Mouse (Mus musculus) midbrain, embryonic 13.5 days (tissue): ENCODE measurements around the gene Spata13. TPM values are rescaled to one million over a fixed set of nuclear protein-coding genes. Genes with fewer than 3 reads are reported as not detected.

Source experiments
- ATAC-seq: fragments of 200-750 bp; cut with Nextera tagmentation; 2 replicates; pipeline ENCODE4 v1.8.0; 2017; ENCODE audit warnings: mild to moderate bottlenecking, moderate TSS enrichment, moderate library complexity
- H3K27ac ChIP-seq: fragments of 300-500 bp; sonication (generic); 2 replicates; pipeline ENCODE4 v1.5.1; 2015; ENCODE audit warnings: inconsistent platforms, mild to moderate bottlenecking, moderate library complexity
- H3K27me3 ChIP-seq: fragments of 300-500 bp; sonication (generic); 2 replicates; pipeline ENCODE4 v1.6.1; 2015; ENCODE audit warnings: mild to moderate bottlenecking, inconsistent platforms
- H3K36me3 ChIP-seq: fragments of 300-500 bp; sonication (generic); 2 replicates; pipeline ENCODE4 v1.6.1; 2015; ENCODE audit warnings: mild to moderate bottlenecking, inconsistent platforms
- H3K4me1 ChIP-seq: fragments of 300-500 bp; sonication (generic); replicated peaks from 2 replicates; pipeline ENCODE4 v1.6.1; 2015; ENCODE audit warnings: inconsistent platforms
- H3K4me2 ChIP-seq: fragments of 300-500 bp; sonication (generic); replicated peaks from 2 replicates; pipeline ENCODE4 v1.6.1; 2015; ENCODE audit warnings: moderate library complexity, mild to moderate bottlenecking, inconsistent platforms
- H3K4me3 ChIP-seq: fragments of 300-500 bp; sonication (generic); replicated peaks from 2 replicates; pipeline ENCODE4 v1.5.1; 2015; ENCODE audit warnings: mild to moderate bottlenecking, inconsistent platforms
- H3K9ac ChIP-seq: fragments of 300-500 bp; sonication (generic); replicated peaks from 2 replicates; pipeline ENCODE4 v1.6.1; 2015; ENCODE audit warnings: mild to moderate bottlenecking, inconsistent platforms
- H3K9me3 ChIP-seq: fragments of 300-500 bp; sonication (generic); 2 replicates; pipeline ENCODE4 v1.6.1; 2016; ENCODE audit warnings: mild to moderate bottlenecking, inconsistent platforms
- WGBS: fragments of 180-500 bp; shearing (Covaris S2); methylation state at CpG from one replicate; pipeline ENCODE4 v1.1.7; 2015; 5-methylcytosine and 5-hydroxymethylcytosine counted together
- polyA plus RNA-seq: library from polyadenylated mRNA; unstranded; fragments of >200 nt; fragmentation: Nextera tagmentation; extraction: Ambion mirVana; gene quantifications from 2 replicates; pipeline ENCODE4 v1.2.1, GENCODE M21; 2015

Gene Spata13
- polyA plus RNA-seq, 1 experiment from 2014 or later, result 47.4 TPM

- H3K9me3 ChIP-seq, result no peaks in the 10 kb centered on the region
- no peak overlapping the region for H3K9ac ChIP-seq
- H3K27ac ChIP-seq, result no peak overlapping the region
- H3K4me3 ChIP-seq, result no peak overlapping the region
- H3K4me2 ChIP-seq, result no peak overlapping the region
- H3K4me1 ChIP-seq, result no peaks in the 10 kb centered on the region
- no peaks in the 10 kb centered on the region for H3K27me3 ChIP-seq
- no peak for ATAC-seq
- WGBS, result 87% methylated on average over 1 of the region's 1 CpGs
- peaks cover 49% of the 10 kb centered on the region for H3K36me3 ChIP-seq
Measured at GRCm38 (mm10) chr14:60805871-60806270, 172.1 kb downstream of the Spata13 start.

DNA sequence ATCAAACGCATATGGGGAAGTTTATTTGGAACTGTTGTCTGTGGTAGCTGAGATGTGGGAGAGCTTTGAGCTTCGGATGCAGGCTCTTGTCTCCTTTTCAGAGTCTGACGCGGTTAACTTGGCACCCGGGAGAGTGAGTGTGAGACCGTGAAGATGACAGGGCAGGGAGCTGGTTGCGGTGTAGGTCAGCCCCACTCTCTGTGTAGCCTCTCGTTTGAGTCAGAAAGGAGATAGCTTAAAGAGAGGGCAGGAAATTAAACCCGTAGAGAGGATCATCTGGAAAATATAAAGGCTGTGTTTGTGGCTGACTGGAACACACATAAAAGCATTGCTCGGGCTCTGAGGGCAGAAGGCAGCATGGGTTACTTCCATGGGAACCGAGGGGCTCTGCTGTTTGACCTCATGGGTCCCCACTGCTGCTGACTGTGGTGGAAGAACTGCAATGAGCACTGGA is 173.1 kb downstream of the Spata13 start:
- Histone ChIP-seq H3K36me3 (peaks cover 47% of the 10 kb centered on the region), H3K9me3 (no peaks in the 10 kb centered on the region), H3K27ac (no peak overlapping the region), H3K9ac (no peak overlapping the region), H3K4me2 (no peak overlapping the region), H3K4me1 (no peaks in the 10 kb centered on the region), H3K4me3 (no peak overlapping the region), H3K27me3 (no peaks in the 10 kb centered on the region)
- WGBS, result 55% methylated on average over 11 of the region's 11 CpGs
- no peak for ATAC-seq

- Histone ChIP-seq H3K4me2 (no peak overlapping the region), H3K9me3 (no peaks in the 10 kb centered on the region), H3K27ac (no peak overlapping the region), H3K4me3 (no peak overlapping the region), H3K36me3 (peaks cover 32% of the 10 kb centered on the region), H3K4me1 (no peaks in the 10 kb centered on the region), H3K9ac (no peak overlapping the region), H3K27me3 (no peaks in the 10 kb centered on the region)
- no peak for ATAC-seq
- WGBS, result 95% methylated on average over 8 of the region's 8 CpGs
Measured at GRCm38 (mm10) chr14:60809881-60810280, 176.1 kb downstream of the Spata13 start.

DNA sequence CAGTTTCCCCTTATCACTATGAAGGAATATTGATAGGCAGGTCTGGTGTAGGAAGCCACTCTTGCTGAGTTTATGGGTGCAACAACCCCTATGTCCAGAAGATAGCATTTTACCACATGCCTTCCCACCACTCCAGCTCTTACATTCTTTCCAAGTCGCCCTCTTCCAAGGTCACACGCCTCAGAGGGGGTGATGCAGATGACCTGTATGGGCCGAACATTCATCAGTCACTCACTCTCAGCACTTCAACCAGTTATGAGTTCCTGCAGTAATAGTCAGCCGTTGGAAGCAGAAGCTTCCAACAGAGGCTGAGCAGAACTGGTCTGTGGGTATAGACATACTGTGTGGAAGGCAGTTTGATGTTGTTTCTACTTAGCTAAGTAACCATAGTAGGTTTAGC is 177.7 kb downstream of the Spata13 start:
- Histone ChIP-seq H3K9ac (no peak overlapping the region), H3K4me1 (no peaks in the 10 kb centered on the region), H3K27ac (no peak overlapping the region), H3K4me2 (no peak overlapping the region), H3K27me3 (no peaks in the 10 kb centered on the region), H3K4me3 (no peak overlapping the region), H3K9me3 (no peaks in the 10 kb centered on the region), H3K36me3 (peaks cover 36% of the 10 kb centered on the region)
- no peak for ATAC-seq
- WGBS, result 89% methylated on average over 4 of the region's 4 CpGs

Other genes with a start within 250 kb of the Spata13 start
- gene C1qtnf9, start 134.1 kb downstream of the Spata13 start, polyA plus RNA-seq, result 0.10 TPM in 1 of 2 replicates, not detected in the other
- gene Mipep, start 150.6 kb downstream of the Spata13 start, polyA plus RNA-seq, result 17.2 and 18.1 TPM in 2 replicates